Mouse (Mus musculus) liver, adult 2 months (tissue): ENCODE measurements around the gene Lactbl1. TPM values are rescaled to one million over a fixed set of nuclear protein-coding genes. Genes with fewer than 3 reads are reported as not detected.

Experiments used
- DNase-seq: peaks from one replicate; pipeline ENCODE4 v3.0.0-alpha.2; 2011; ENCODE audit warnings: low read depth, low spot score; ENCODE audit errors: extremely low read depth
- H3K27ac ChIP-seq: fragments of 200-500 bp; replicated peaks from 2 replicates; pipeline ENCODE4 v1.5.1; 2012; ENCODE audit warnings: low read depth, mild to moderate bottlenecking, control low read depth, inconsistent platforms, low read length; ENCODE audit not compliant: insufficient read depth
- H3K27me3 ChIP-seq: fragments of 200-500 bp; 2 replicates; pipeline ENCODE4 v1.6.1; 2012; ENCODE audit warnings: mild to moderate bottlenecking, moderate library complexity, low read length, inconsistent platforms; ENCODE audit not compliant: control insufficient read depth, insufficient read depth
- H3K36me3 ChIP-seq: fragments of 200-500 bp; 2 replicates; pipeline ENCODE4 v1.6.1; 2012; ENCODE audit warnings: low read length, inconsistent platforms; ENCODE audit not compliant: control insufficient read depth, insufficient read depth
- H3K4me1 ChIP-seq: fragments of 200-500 bp; 2 replicates; pipeline ENCODE4 v1.6.1; 2011; ENCODE audit warnings: low read length; ENCODE audit not compliant: control insufficient read depth, insufficient read depth
- H3K4me3 ChIP-seq: fragments of 200-500 bp; 2 replicates; pipeline ENCODE4 v1.5.1; 2011; ENCODE audit warnings: low read depth, mild to moderate bottlenecking, control low read depth, low read length, moderate library complexity; ENCODE audit not compliant: insufficient read depth
- H3K79me2 ChIP-seq: fragments of 200-500 bp; 2 replicates; pipeline ENCODE4 v1.6.1; 2012; ENCODE audit warnings: inconsistent platforms, mild to moderate bottlenecking, low read length, moderate library complexity; ENCODE audit not compliant: control insufficient read depth, insufficient read depth
- H3K9ac ChIP-seq: fragments of 200-500 bp; 2 replicates; pipeline ENCODE4 v1.6.1; 2012; ENCODE audit warnings: low read depth, mild to moderate bottlenecking, control low read depth, inconsistent platforms, low read length
- CTCF ChIP-seq: fragments of 200-500 bp; IDR thresholded peaks from 2 replicates; pipeline ENCODE4 v1.5.1; 2011; ENCODE audit warnings: low read depth, low read length, control low read depth
- POLR2A ChIP-seq: fragments of 200-500 bp; IDR thresholded peaks from 2 replicates; pipeline ENCODE4 v1.6.1; 2011; ENCODE audit warnings: low read length, control low read depth; ENCODE audit not compliant: insufficient read depth; ENCODE audit errors: extremely low read depth
- whole genome bisulfite sequencing: fragments of 180-500 bp; shearing (Covaris S2); methylation state at CpG from one replicate; pipeline ENCODE4 v1.1.7; 2018; 5-methylcytosine and 5-hydroxymethylcytosine counted together
- polyA plus RNA-seq: library from polyadenylated mRNA; depleted of rRNA; stranded (reverse); fragments of >200 nt; gene quantifications from 2 replicates; pipeline ENCODE4 v1.2.3, GENCODE M21; 2012
- total RNA-seq: library from RNA; depleted of rRNA; stranded (reverse); fragments of >200 nt; gene quantifications from 2 replicates; pipeline ENCODE4 v1.2.3, GENCODE M21; 2014

The Lactbl1 gene
- total and polyA plus RNA-seq, 2 experiments, result not detected

DNA sequence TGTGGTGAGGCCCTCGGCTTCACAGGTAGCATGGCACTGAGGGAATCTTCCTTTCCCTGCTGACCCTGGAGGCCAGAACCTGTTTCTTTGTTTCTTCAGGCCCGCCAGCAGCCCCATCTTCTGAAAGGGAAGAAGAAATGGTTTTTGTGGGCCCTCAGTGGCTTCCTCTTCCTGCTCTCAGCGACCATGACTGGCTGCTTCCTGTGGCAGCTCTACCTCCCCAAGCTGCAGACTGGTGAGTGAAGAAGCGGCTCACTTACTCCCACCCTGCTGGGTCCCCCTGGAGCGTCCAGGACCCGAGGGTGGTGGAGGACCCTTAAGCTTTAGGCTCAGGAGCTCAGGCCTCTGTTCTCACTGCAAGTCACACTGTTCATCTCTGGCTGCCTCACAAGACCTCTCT, 4.2 kb downstream of the Lactbl1 start:
- Histone ChIP-seq H3K4me3 (no peak overlapping the region), H3K4me1 (no peaks in the 10 kb centered on the region), H3K9ac (no peak overlapping the region), H3K79me2 (no peaks in the 10 kb centered on the region), H3K36me3 (no peaks in the 10 kb centered on the region), H3K27me3 (no peaks in the 10 kb centered on the region), H3K27ac (no peak overlapping the region)
- DNase-seq, result no peak
- 75% methylated on average over 6 of the region's 6 CpGs for WGBS
- TF ChIP-seq POLR2A, result no peak
- no peak for TF ChIP-seq CTCF

DNA sequence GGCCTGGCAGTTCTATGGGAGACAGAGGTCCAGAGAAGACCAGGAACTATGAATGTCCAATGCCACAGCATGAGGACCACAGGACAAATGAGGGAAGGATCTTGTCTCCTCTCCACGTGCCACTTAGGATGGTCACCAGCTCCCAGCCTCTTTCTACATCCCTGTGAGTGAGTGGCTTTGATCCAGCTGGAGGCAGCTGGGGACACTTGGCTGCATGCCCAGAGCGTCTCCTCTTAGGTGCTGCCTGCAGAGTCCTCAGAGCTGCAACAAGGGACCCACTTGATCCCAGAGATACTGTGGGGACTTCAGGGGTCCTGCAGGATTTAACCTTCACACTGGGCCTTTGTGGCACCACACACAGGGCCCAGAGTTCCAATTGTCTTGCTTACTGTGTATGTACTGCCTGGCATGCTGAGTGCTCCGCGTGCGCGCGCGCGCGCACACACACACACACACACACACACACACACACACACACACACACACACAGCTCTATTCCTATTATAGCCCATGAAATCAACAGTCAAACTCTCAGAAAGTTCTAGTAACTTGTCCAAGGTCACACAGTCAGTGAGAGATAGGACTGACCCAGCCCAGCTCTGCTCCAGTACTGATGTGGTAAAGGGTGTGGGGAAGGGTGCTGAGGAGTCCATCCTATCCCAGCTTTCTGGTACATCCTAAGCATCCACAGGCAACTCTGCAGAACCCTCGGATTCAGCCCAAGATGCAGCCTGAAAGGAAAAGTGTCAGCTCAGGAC, 9.0 kb downstream of the Lactbl1 start:
- Histone ChIP-seq H3K4me1 (no peaks in the 10 kb centered on the region), H3K36me3 (no peaks in the 10 kb centered on the region), H3K27ac (no peak overlapping the region), H3K4me3 (no peak overlapping the region), H3K79me2 (no peaks in the 10 kb centered on the region), H3K27me3 (no peaks in the 10 kb centered on the region), H3K9ac (no peak overlapping the region)
- WGBS, result 74% methylated on average over 11 of the region's 11 CpGs
- TF ChIP-seq POLR2A, result no peak
- no peak for TF ChIP-seq CTCF
- DNase-seq, result peak; percentile 38

DNA sequence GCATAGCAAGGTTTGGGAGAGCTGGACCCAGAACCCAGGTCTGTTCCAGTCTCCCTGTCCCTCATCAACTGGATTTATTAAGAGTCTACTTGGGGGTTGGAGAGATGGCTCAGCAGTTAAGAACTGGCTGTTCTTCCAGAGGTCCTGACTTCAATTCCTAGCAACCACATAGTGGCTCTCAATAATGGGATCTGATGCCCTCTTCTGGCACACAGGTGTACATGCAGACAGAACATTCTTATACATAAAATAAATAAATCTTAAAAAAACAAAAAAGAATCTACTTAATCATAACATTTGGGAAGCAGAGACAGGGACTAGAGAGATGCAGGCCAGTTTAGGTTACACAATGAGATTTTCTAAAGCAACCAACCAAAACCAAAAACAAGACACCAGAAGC, 13.6 kb downstream of the Lactbl1 start:
- no peaks in the 10 kb centered on the region for H3K4me1 ChIP-seq
- H3K27me3 ChIP-seq, result peaks cover 8% of the 10 kb centered on the region
- TF ChIP-seq POLR2A (no peak), CTCF (no peak)
- H3K9ac ChIP-seq, result no peak overlapping the region
- H3K79me2 ChIP-seq, result no peaks in the 10 kb centered on the region
- no peak overlapping the region for H3K4me3 ChIP-seq
- DNase-seq, result no peak
- no peak overlapping the region for H3K27ac ChIP-seq
- H3K36me3 ChIP-seq, result no peaks in the 10 kb centered on the region

DNA sequence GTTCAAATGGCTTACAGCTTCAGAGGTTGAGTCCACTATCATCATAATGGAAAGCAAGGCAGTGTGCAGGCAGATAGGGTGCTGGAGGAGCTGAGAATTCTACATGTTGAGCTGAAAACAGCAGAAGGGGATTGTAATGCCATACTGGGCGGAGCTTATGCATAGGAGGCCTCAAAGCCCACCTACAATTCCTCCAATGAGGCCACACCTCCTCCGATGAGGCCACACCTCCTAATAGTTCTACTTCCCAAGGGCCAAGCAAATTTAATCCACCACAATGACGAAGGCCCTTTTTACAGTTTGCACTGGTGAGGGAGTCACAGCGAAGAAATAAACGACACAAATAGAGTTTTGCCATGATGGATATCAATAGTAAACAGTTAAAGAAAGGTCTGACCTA, 14.1 kb downstream of the Lactbl1 start:
- Histone ChIP-seq H3K4me3 (no peak overlapping the region), H3K4me1 (no peaks in the 10 kb centered on the region), H3K27me3 (peaks cover 8% of the 10 kb centered on the region), H3K79me2 (no peaks in the 10 kb centered on the region), H3K9ac (no peak overlapping the region), H3K36me3 (no peaks in the 10 kb centered on the region), H3K27ac (no peak overlapping the region)
- WGBS, result 61% methylated on average over 5 of the region's 5 CpGs
- DNase-seq, result no peak
- no peak for TF ChIP-seq POLR2A
- TF ChIP-seq CTCF, result no peak

DNA sequence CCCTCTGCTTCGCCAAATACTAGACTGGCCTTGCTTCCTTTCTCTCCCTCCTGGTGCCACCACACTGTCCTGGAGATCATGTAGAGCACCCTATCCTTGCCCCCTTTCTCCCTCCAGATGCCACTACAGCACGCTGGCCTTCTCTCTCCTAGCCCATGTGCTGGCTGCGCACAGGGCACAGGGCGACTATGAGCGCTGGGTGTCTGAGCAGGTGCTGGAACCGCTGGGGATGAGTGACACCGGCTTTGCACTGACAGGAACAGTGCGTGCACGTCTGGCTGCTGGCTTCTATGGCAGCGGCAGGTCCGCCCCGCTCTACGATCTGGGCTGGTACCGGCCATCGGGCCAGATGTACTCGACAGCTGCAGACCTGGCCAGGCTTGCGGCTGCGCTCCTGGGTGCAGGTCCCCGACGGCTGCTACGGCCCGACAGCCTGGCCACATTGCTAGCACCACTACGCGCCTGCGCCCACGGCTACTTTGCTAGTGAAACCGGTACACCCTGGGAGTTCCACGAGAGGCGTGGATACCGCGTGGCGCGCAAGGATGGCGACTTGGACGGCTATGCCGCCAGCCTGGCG, 14.7 kb downstream of the Lactbl1 start:
- WGBS, result 18% methylated on average over 37 of the region's 37 CpGs
- no peak for TF ChIP-seq POLR2A
- TF ChIP-seq CTCF, result no peak

More for the DNA sequence above, 14.7 kb downstream of the Lactbl1 start:
- Histone ChIP-seq H3K9ac (no peak overlapping the region), H3K27ac (no peak overlapping the region), H3K4me1 (no peaks in the 10 kb centered on the region), H3K36me3 (no peaks in the 10 kb centered on the region), H3K4me3 (no peak overlapping the region), H3K27me3 (peaks cover 8% of the 10 kb centered on the region), H3K79me2 (no peaks in the 10 kb centered on the region)
- DNase-seq, result no peak
